Mouse (Mus musculus): ENCODE data around the gene Maml3. TPM values are rescaled to one million over a fixed set of nuclear protein-coding genes. Genes with fewer than 3 reads are reported as not detected.

The Maml3 gene
- polyA plus RNA-seq, 1 experiment from 2014 or later, result 2.9 TPM

- H3K4me1 ChIP-seq (replicated peaks; ENCODE audit: control insufficient read depth, insufficient read depth), result no peaks in the 10 kb centered on the region
- WGBS, result 89% methylated on average over 7 of the region's 7 CpGs
- TF ChIP-seq EP300 (optimal IDR thresholded peaks at IDR 0.05) (no peak), CTCF (IDR thresholded peaks at IDR 0.05; ENCODE audit: low read depth) (no peak)
- ATAC-seq (ENCODE audit: low FRiP score, low TSS enrichment), result no peak
- H3K27me3 ChIP-seq (ENCODE audit: control insufficient read depth, insufficient read depth, low read length), result no peaks in the 10 kb centered on the region
- no peak overlapping the region for H3K4me3 ChIP-seq (ENCODE audit: low read depth, low read length)
- no peak overlapping the region for H3K9ac ChIP-seq (ENCODE audit: low read length)
- H3K9me3 ChIP-seq (ENCODE audit: control insufficient read depth, low read length), result no peaks in the 10 kb centered on the region
- H3K4me2 ChIP-seq (replicated peaks; ENCODE audit: low read depth), result no peak overlapping the region
- H3K36me3 ChIP-seq (ENCODE audit: control insufficient read depth, insufficient read depth, low read length), result no peaks in the 10 kb centered on the region
- no peak for DNase-seq (ENCODE audit: low spot score)
- H3K27ac ChIP-seq (replicated peaks), result no peak overlapping the region
Measured at GRCm38 (mm10) chr3:51939864-51940263, 165.0 kb downstream of the Maml3 start.

- Histone ChIP-seq H3K4me1 (replicated peaks; ENCODE audit: control insufficient read depth, insufficient read depth) (no peaks in the 10 kb centered on the region), H3K27ac (replicated peaks) (no peak overlapping the region), H3K9ac (ENCODE audit: low read length) (no peak overlapping the region), H3K4me2 (replicated peaks; ENCODE audit: low read depth) (no peak overlapping the region), H3K4me3 (ENCODE audit: low read depth, low read length) (no peak overlapping the region), H3K9me3 (ENCODE audit: control insufficient read depth, low read length) (no peaks in the 10 kb centered on the region), H3K36me3 (ENCODE audit: control insufficient read depth, insufficient read depth, low read length) (no peaks in the 10 kb centered on the region), H3K27me3 (ENCODE audit: control insufficient read depth, insufficient read depth, low read length) (no peaks in the 10 kb centered on the region)
- WGBS, result 87% methylated on average over 5 of the region's 5 CpGs
- ATAC-seq (ENCODE audit: low FRiP score, low TSS enrichment) (no peak), DNase-seq (ENCODE audit: low spot score) (no peak)
- TF ChIP-seq CTCF (IDR thresholded peaks at IDR 0.05; ENCODE audit: low read depth), result no peak
- TF ChIP-seq EP300 (optimal IDR thresholded peaks at IDR 0.05), result no peak
Measured at GRCm38 (mm10) chr3:51939054-51939453, 165.8 kb downstream of the Maml3 start.

GRCm38 (mm10) chr3:51937176-51937575 lies 167.7 kb downstream of the Maml3 start:
- no peaks in the 10 kb centered on the region for H3K36me3 ChIP-seq (ENCODE audit: control insufficient read depth, insufficient read depth, low read length)
- no peaks in the 10 kb centered on the region for H3K27me3 ChIP-seq (ENCODE audit: control insufficient read depth, insufficient read depth, low read length)
- H3K27ac ChIP-seq (replicated peaks), result no peak overlapping the region
- no peak for ATAC-seq (ENCODE audit: low FRiP score, low TSS enrichment)
- TF ChIP-seq EP300 (optimal IDR thresholded peaks at IDR 0.05), result no peak
- no peak for TF ChIP-seq CTCF (IDR thresholded peaks at IDR 0.05; ENCODE audit: low read depth)
- H3K4me3 ChIP-seq (ENCODE audit: low read depth, low read length), result no peak overlapping the region
- no peaks in the 10 kb centered on the region for H3K9me3 ChIP-seq (ENCODE audit: control insufficient read depth, low read length)
- H3K4me1 ChIP-seq (replicated peaks; ENCODE audit: control insufficient read depth, insufficient read depth), result no peaks in the 10 kb centered on the region
- no peak overlapping the region for H3K4me2 ChIP-seq (replicated peaks; ENCODE audit: low read depth)
- no peak for DNase-seq (ENCODE audit: low spot score)
- 95% methylated on average over 5 of the region's 5 CpGs for WGBS
- no peak overlapping the region for H3K9ac ChIP-seq (ENCODE audit: low read length)

GRCm38 (mm10) chr3:51934531-51935485 lies 170.1 kb downstream of the Maml3 start:
- Histone ChIP-seq H3K9ac (ENCODE audit: low read length) (no peak overlapping the region), H3K27ac (replicated peaks) (no peak overlapping the region), H3K9me3 (ENCODE audit: control insufficient read depth, low read length) (no peaks in the 10 kb centered on the region), H3K4me2 (replicated peaks; ENCODE audit: low read depth) (no peak overlapping the region), H3K4me3 (ENCODE audit: low read depth, low read length) (no peak overlapping the region), H3K4me1 (replicated peaks; ENCODE audit: control insufficient read depth, insufficient read depth) (no peaks in the 10 kb centered on the region), H3K27me3 (ENCODE audit: control insufficient read depth, insufficient read depth, low read length) (no peaks in the 10 kb centered on the region), H3K36me3 (ENCODE audit: control insufficient read depth, insufficient read depth, low read length) (no peaks in the 10 kb centered on the region)
- WGBS, result 85% methylated on average over 13 of the region's 13 CpGs
- no peak for ATAC-seq (ENCODE audit: low FRiP score, low TSS enrichment)
- TF ChIP-seq CTCF (IDR thresholded peaks at IDR 0.05; ENCODE audit: low read depth), result no peak
- no peak for TF ChIP-seq EP300 (optimal IDR thresholded peaks at IDR 0.05)
- DNase-seq (ENCODE audit: low spot score), result no peak

- no peak overlapping the region for H3K27ac ChIP-seq (replicated peaks)
- DNase-seq (ENCODE audit: low spot score), result no peak
- H3K27me3 ChIP-seq (ENCODE audit: control insufficient read depth, insufficient read depth, low read length), result no peaks in the 10 kb centered on the region
- no peak overlapping the region for H3K9ac ChIP-seq (ENCODE audit: low read length)
- no peak overlapping the region for H3K4me3 ChIP-seq (ENCODE audit: low read depth, low read length)
- H3K36me3 ChIP-seq (ENCODE audit: control insufficient read depth, insufficient read depth, low read length), result no peaks in the 10 kb centered on the region
- TF ChIP-seq EP300 (optimal IDR thresholded peaks at IDR 0.05) (no peak), CTCF (IDR thresholded peaks at IDR 0.05; ENCODE audit: low read depth) (no peak)
- H3K4me1 ChIP-seq (replicated peaks; ENCODE audit: control insufficient read depth, insufficient read depth), result no peaks in the 10 kb centered on the region
- ATAC-seq (ENCODE audit: low FRiP score, low TSS enrichment), result no peak
- 87% methylated on average over 14 of the region's 14 CpGs for WGBS
- no peaks in the 10 kb centered on the region for H3K9me3 ChIP-seq (ENCODE audit: control insufficient read depth, low read length)
- no peak overlapping the region for H3K4me2 ChIP-seq (replicated peaks; ENCODE audit: low read depth)
Measured at GRCm38 (mm10) chr3:51928188-51928587, 176.7 kb downstream of the Maml3 start.

GRCm38 (mm10) chr3:51927591-51927990 lies 177.3 kb downstream of the Maml3 start:
- no peak for DNase-seq (ENCODE audit: low spot score)
- Histone ChIP-seq H3K4me3 (ENCODE audit: low read depth, low read length) (no peak overlapping the region), H3K4me1 (replicated peaks; ENCODE audit: control insufficient read depth, insufficient read depth) (no peaks in the 10 kb centered on the region), H3K9ac (ENCODE audit: low read length) (no peak overlapping the region), H3K4me2 (replicated peaks; ENCODE audit: low read depth) (no peak overlapping the region), H3K36me3 (ENCODE audit: control insufficient read depth, insufficient read depth, low read length) (no peaks in the 10 kb centered on the region), H3K27me3 (ENCODE audit: control insufficient read depth, insufficient read depth, low read length) (no peaks in the 10 kb centered on the region), H3K27ac (replicated peaks) (no peak overlapping the region), H3K9me3 (ENCODE audit: control insufficient read depth, low read length) (no peaks in the 10 kb centered on the region)
- no peak for ATAC-seq (ENCODE audit: low FRiP score, low TSS enrichment)
- TF ChIP-seq CTCF (IDR thresholded peaks at IDR 0.05; ENCODE audit: low read depth), result no peak
- no peak for TF ChIP-seq EP300 (optimal IDR thresholded peaks at IDR 0.05)
- 90% methylated on average over 7 of the region's 7 CpGs for WGBS

Measured in stomach, postnatal 0 days (tissue).